Mouse (Mus musculus) mesoderm, embryonic 11.5 days (tissue): ENCODE data around the gene Slc17a8.
"Not testable (repeated sequence)": the region's sequence is repeated elsewhere in the genome, so short reads cannot be mapped to it uniquely, and the experiment has no call there.

Source experiments
- DNase-seq: peaks from one replicate; pipeline ENCODE4 v3.0.0-alpha.2; 2012; ENCODE audit warnings: low read depth, low spot score

The Slc17a8 gene

GRCm38 (mm10) chr10:89621129-89621528 lies at the start of gene Slc17a8:
TSS of gene Slc17a8 (minus strand) at chr10:89621253.
- DNase-seq, result no peak

GRCm38 (mm10) chr10:89670371-89670770 lies 49.3 kb upstream of the Slc17a8 start:
- DNase-seq, result not testable (repeated sequence)

GRCm38 (mm10) chr10:89667571-89667970 lies 46.5 kb upstream of the Slc17a8 start:
- no peak for DNase-seq

GRCm38 (mm10) chr10:89665679-89666078 lies 44.6 kb upstream of the Slc17a8 start:
- no peak for DNase-seq

- no peak for DNase-seq
Observed at GRCm38 (mm10) chr10:89664977-89665645, 44.1 kb upstream of the Slc17a8 start.

- no peak for DNase-seq
Observed at GRCm38 (mm10) chr10:89656366-89656765, 35.3 kb upstream of the Slc17a8 start.

GRCm38 (mm10) chr10:89652912-89653311 lies 31.9 kb upstream of the Slc17a8 start:
- DNase-seq, result no peak

GRCm38 (mm10) chr10:89651691-89652090 lies 30.6 kb upstream of the Slc17a8 start:
- DNase-seq, result no peak

GRCm38 (mm10) chr10:89646918-89647317 lies 25.9 kb upstream of the Slc17a8 start:
- no peak for DNase-seq

- no peak for DNase-seq
Observed at GRCm38 (mm10) chr10:89637001-89637400, 15.9 kb upstream of the Slc17a8 start.

GRCm38 (mm10) chr10:89635018-89635417 lies 14.0 kb upstream of the Slc17a8 start:
- DNase-seq, result no peak

- DNase-seq, result no peak
Observed at GRCm38 (mm10) chr10:89633736-89634426, 12.8 kb upstream of the Slc17a8 start.

GRCm38 (mm10) chr10:89633121-89633520 lies 12.1 kb upstream of the Slc17a8 start:
- no peak for DNase-seq

GRCm38 (mm10) chr10:89631831-89632230 lies 10.8 kb upstream of the Slc17a8 start:
- DNase-seq, result no peak

- no peak for DNase-seq
Observed at GRCm38 (mm10) chr10:89630564-89630963, 9.5 kb upstream of the Slc17a8 start.

- DNase-seq, result peak; percentile 86
Observed at GRCm38 (mm10) chr10:89630052-89630451, 9.0 kb upstream of the Slc17a8 start.

GRCm38 (mm10) chr10:89626714-89627113 lies 5.7 kb upstream of the Slc17a8 start:
- no peak for DNase-seq

GRCm38 (mm10) chr10:89624196-89624595 lies 3.1 kb upstream of the Slc17a8 start:
- DNase-seq, result no peak

GRCm38 (mm10) chr10:89599311-89599710 lies 21.7 kb downstream of the Slc17a8 start:
- no peak for DNase-seq

GRCm38 (mm10) chr10:89597275-89597674 lies 23.8 kb downstream of the Slc17a8 start:
- no peak for DNase-seq

GRCm38 (mm10) chr10:89595935-89596334 lies 25.1 kb downstream of the Slc17a8 start:
- no peak for DNase-seq

- DNase-seq, result no peak
Observed at GRCm38 (mm10) chr10:89595514-89595913, 25.5 kb downstream of the Slc17a8 start.

GRCm38 (mm10) chr10:89594309-89594708 lies 26.7 kb downstream of the Slc17a8 start:
- no peak for DNase-seq
